Mouse (Mus musculus) embryonic facial prominence, embryonic 11.5 days (tissue): Measurements from ENCODE around the gene Btg2. TPM values are rescaled to one million over a fixed set of nuclear protein-coding genes. Genes with fewer than 3 reads are reported as not detected.

Source experiments
- ATAC-seq: fragments of 200-750 bp; cut with Nextera tagmentation; replicated peaks from 2 replicates; pipeline ENCODE4 v1.8.0; 2017; ENCODE audit warnings: low read depth; ENCODE audit not compliant: insufficient number of reproducible peaks, low FRiP score, low TSS enrichment
- DNase-seq: peaks from one replicate; pipeline ENCODE4 v3.0.0-alpha.2; 2015; ENCODE audit warnings: low spot score
- H3K27ac ChIP-seq: fragments of 300-500 bp; sonication (generic); replicated peaks from 2 replicates; pipeline ENCODE4 v1.5.1; 2014; ENCODE audit warnings: mild to moderate bottlenecking, low read depth, low read length, control low read depth
- H3K27me3 ChIP-seq: fragments of 300-500 bp; sonication (generic); 2 replicates; pipeline ENCODE4 v1.6.1; 2014; ENCODE audit warnings: mild to moderate bottlenecking, low read length, moderate library complexity, mixed read lengths; ENCODE audit not compliant: control insufficient read depth, insufficient read depth
- H3K36me3 ChIP-seq: fragments of 300-500 bp; sonication (generic); replicated peaks from 2 replicates; pipeline ENCODE4 v1.6.1; 2014; ENCODE audit warnings: low read depth, mild to moderate bottlenecking, low read length, moderate library complexity, mixed read lengths; ENCODE audit not compliant: control insufficient read depth, insufficient read depth
- H3K4me1 ChIP-seq: fragments of 300-500 bp; sonication (generic); 2 replicates; pipeline ENCODE4 v1.6.1; 2014; ENCODE audit warnings: low read length, mixed read lengths; ENCODE audit not compliant: control insufficient read depth, insufficient read depth
- H3K4me2 ChIP-seq: fragments of 300-500 bp; sonication (generic); 2 replicates; pipeline ENCODE4 v1.6.1; 2014; ENCODE audit warnings: low read depth, mild to moderate bottlenecking, control low read depth, low read length, moderate library complexity
- H3K4me3 ChIP-seq: fragments of 300-500 bp; sonication (generic); 2 replicates; pipeline ENCODE4 v1.5.1; 2014; ENCODE audit warnings: low read depth, low read length, control low read depth
- H3K9ac ChIP-seq: fragments of 300-500 bp; sonication (generic); replicated peaks from 2 replicates; pipeline ENCODE4 v1.6.1; 2014; ENCODE audit warnings: mild to moderate bottlenecking, control low read depth, low read length
- H3K9me3 ChIP-seq: fragments of 300-500 bp; sonication (generic); replicated peaks from 2 replicates; pipeline ENCODE4 v1.6.1; 2016; ENCODE audit warnings: mild to moderate bottlenecking, low read length, inconsistent platforms, mixed read lengths; ENCODE audit not compliant: control insufficient read depth
- WGBS: fragments of 180-500 bp; shearing (Covaris S2); extraction: QIAGEN DNeasy Blood & Tissue Kit; methylation state at CpG from one replicate; pipeline ENCODE4 v1.1.7; 2014; 5-methylcytosine and 5-hydroxymethylcytosine counted together
- polyA plus RNA-seq: library from polyadenylated mRNA; unstranded; fragments of >200 nt; fragmentation: Nextera tagmentation; extraction: Ambion mirVana; gene quantifications from 2 replicates; pipeline ENCODE4 v1.2.1, GENCODE M21; 2014

The Btg2 gene
- polyA plus RNA-seq = 38.1 and 38.9 TPM in 2 replicates

- ATAC-seq = peak; percentile 90
- H3K4me3 ChIP-seq = peak within 1 kb of the TSS; percentile 70
- H3K27ac ChIP-seq = peak within 1 kb of the TSS; percentile 3; the same call in 1 of the 2 replicates
- no peaks in the 10 kb centered on the region; the same call in 1 of the 2 replicates for H3K4me1 ChIP-seq
- under 1% methylated on average over 62 of the region's 62 CpGs for WGBS
- H3K27me3 ChIP-seq = no peaks in the 10 kb centered on the region
- H3K9me3 ChIP-seq = no peaks in the 10 kb centered on the region
- peak within 1 kb of the TSS; percentile 73 for H3K9ac ChIP-seq
- H3K4me2 ChIP-seq = peak within 1 kb of the TSS; percentile 80
- DNase-seq = peak; percentile 96
- no peaks in the 10 kb centered on the region; the same call in 1 of the 2 replicates for H3K36me3 ChIP-seq
Measured at GRCm38 (mm10) chr1:134078802-134079476, at the start of gene Btg2. Gene Btg2 (minus strand): TSS chr1:134079120.

- DNase-seq = peak; percentile 56
- no peak for ATAC-seq
- Histone ChIP-seq H3K27ac (no peak overlapping the region), H3K4me3 (no peak overlapping the region), H3K27me3 (no peaks in the 10 kb centered on the region), H3K4me2 (no peak overlapping the region), H3K36me3 (no peaks in the 10 kb centered on the region), H3K4me1 (no peaks in the 10 kb centered on the region), H3K9me3 (no peaks in the 10 kb centered on the region), H3K9ac (no peak overlapping the region)
- 55% methylated on average over 9 of the region's 9 CpGs for WGBS
Measured at GRCm38 (mm10) chr1:134122195-134122594, 43.3 kb upstream of the Btg2 start.

DNA sequence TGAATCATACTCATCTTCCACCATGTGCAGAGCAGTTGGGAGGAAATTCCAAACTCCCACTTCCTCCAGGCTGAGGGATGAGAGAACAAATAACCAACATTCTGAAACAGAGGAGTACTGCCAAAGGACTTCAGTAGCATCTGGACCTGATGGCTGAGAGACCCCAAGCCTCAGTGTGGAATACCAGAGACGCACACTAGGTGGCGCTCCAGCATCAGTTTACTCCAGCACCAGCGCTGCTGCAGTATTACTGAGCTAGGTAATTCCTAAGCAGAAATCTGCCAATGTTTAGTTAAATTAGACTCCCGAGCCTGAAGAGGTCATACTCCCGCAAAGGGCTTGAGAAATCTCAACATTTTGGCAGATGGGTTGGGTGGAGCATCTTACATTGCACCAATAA is 41.3 kb upstream of the Btg2 start:
- H3K9ac ChIP-seq = no peak overlapping the region
- no peaks in the 10 kb centered on the region for H3K36me3 ChIP-seq
- WGBS = 4% methylated on average over 5 of the region's 5 CpGs
- H3K4me3 ChIP-seq = no peak overlapping the region
- no peak for ATAC-seq
- peak; percentile 93 for DNase-seq
- H3K27ac ChIP-seq = no peak overlapping the region
- no peak overlapping the region for H3K4me2 ChIP-seq
- no peaks in the 10 kb centered on the region for H3K9me3 ChIP-seq
- no peaks in the 10 kb centered on the region for H3K27me3 ChIP-seq
- H3K4me1 ChIP-seq = no peaks in the 10 kb centered on the region

DNA sequence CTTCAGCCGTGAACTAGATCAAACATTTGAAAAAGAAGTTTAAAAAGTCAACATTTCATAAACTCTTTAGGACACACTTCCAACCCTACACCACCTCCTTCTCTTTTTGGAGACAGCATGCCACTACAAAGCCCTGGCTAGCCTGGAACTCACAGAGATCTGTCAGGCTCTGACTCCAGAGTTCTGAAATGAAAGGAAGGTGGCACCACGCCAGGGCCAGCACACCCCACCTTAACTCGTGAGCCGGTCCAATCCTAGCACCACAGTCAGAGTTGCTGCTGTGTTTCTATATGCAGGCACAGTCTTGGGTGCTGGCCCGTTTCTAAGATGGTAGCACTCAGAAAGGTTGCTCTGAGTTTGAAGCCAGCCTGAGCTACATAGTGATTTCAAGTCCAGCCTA is 38.2 kb upstream of the Btg2 start:
- Histone ChIP-seq H3K27me3 (no peaks in the 10 kb centered on the region), H3K9me3 (no peaks in the 10 kb centered on the region), H3K4me3 (no peak overlapping the region), H3K9ac (no peak overlapping the region), H3K4me1 (no peaks in the 10 kb centered on the region), H3K4me2 (no peak overlapping the region), H3K27ac (no peak overlapping the region), H3K36me3 (no peaks in the 10 kb centered on the region)
- WGBS = 90% methylated on average over 5 of the region's 5 CpGs
- no peak for ATAC-seq
- DNase-seq = no peak

DNA sequence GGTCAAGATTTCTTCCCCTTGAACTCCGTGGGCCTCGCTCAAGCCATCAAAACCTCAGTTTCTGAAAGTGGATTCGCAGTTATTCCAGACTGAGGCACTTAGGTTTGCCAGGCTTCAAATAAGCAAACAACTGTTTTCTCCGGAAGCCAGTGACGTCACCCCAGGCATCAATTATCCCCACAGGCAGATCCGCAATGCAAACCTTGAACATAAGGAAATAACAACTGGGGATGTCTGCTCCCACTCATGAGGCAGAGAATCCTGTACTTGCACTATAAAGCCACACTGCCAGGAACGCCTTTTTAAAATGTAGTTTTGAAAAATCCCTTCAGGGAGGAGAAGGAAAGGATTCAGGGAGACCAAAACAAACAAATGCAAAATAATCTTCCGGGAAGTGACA is 36.5 kb upstream of the Btg2 start:
- H3K4me3 ChIP-seq = no peak overlapping the region
- no peaks in the 10 kb centered on the region for H3K27me3 ChIP-seq
- H3K9me3 ChIP-seq = no peaks in the 10 kb centered on the region
- H3K4me2 ChIP-seq = no peak overlapping the region
- no peak overlapping the region for H3K9ac ChIP-seq
- H3K27ac ChIP-seq = no peak overlapping the region
- WGBS = 38% methylated on average over 8 of the region's 8 CpGs
- DNase-seq = peak; percentile 39
- H3K36me3 ChIP-seq = no peaks in the 10 kb centered on the region
- no peaks in the 10 kb centered on the region for H3K4me1 ChIP-seq
- ATAC-seq = no peak

- Histone ChIP-seq H3K9me3 (no peaks in the 10 kb centered on the region), H3K36me3 (no peaks in the 10 kb centered on the region), H3K4me2 (no peak overlapping the region), H3K27me3 (no peaks in the 10 kb centered on the region), H3K27ac (no peak overlapping the region), H3K9ac (no peak overlapping the region), H3K4me3 (no peak overlapping the region), H3K4me1 (no peaks in the 10 kb centered on the region)
- WGBS = 78% methylated on average over 13 of the region's 13 CpGs
- no peak for ATAC-seq
- DNase-seq = no peak
Measured at GRCm38 (mm10) chr1:134114730-134115129, 35.8 kb upstream of the Btg2 start.

GRCm38 (mm10) chr1:134114018-134114417 is 35.1 kb upstream of the Btg2 start:
- no peak for DNase-seq
- Histone ChIP-seq H3K36me3 (no peaks in the 10 kb centered on the region), H3K9ac (no peak overlapping the region), H3K4me2 (no peak overlapping the region), H3K27me3 (no peaks in the 10 kb centered on the region), H3K4me1 (no peaks in the 10 kb centered on the region), H3K9me3 (no peaks in the 10 kb centered on the region), H3K27ac (no peak overlapping the region), H3K4me3 (no peak overlapping the region)
- WGBS = 66% methylated on average over 7 of the region's 7 CpGs
- ATAC-seq = no peak

- Histone ChIP-seq H3K9ac (no peak overlapping the region), H3K27ac (no peak overlapping the region), H3K9me3 (no peaks in the 10 kb centered on the region), H3K4me3 (no peak overlapping the region), H3K27me3 (no peaks in the 10 kb centered on the region), H3K4me2 (no peak overlapping the region), H3K4me1 (no peaks in the 10 kb centered on the region), H3K36me3 (no peaks in the 10 kb centered on the region)
- 59% methylated on average over 5 of the region's 5 CpGs for WGBS
- ATAC-seq (no peak), DNase-seq (no peak)
Measured at GRCm38 (mm10) chr1:134113560-134113959, 34.6 kb upstream of the Btg2 start.
